Mouse (Mus musculus) thymus, postnatal 10 days (tissue): ENCODE results near the gene Nrxn1.

Source experiments
- DNase-seq, 2 experiments: peaks; one replicate each; pipeline ENCODE4 v3.0.0; 2021; ENCODE audit warnings: low spot score in 2 of 2

Nrxn1 gene

DNA sequence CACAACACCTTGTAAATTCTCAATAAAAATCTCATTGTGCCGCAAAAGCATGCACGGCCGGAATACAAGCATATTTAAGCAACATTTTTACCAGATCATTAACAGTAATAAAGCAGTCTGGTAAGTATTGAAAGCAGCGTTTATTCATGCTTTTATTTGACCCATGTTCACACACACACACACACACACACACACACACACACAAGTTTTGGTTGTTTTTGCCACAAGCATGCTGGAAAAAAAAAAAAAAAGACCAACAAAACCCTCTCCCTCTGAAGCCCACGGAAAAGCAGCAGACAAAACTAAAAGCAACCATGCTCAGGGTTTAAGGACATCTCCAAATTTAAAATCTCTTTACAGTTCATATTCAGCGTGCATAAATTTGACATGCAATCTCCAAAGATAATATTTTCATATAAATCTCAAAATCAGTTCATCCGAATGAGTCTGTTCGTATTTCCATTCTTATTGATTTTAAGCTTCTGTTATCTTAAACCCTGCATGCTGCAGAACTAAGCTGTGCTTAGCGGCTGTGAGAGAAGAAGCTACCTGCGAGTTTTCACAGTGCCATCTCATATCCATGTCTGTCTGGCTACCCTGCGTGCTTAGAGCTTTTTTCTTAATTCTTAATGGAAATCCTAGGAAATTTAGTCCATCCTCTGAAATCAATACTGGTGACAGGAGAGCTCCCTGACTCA is 1005.1 kb downstream of the Nrxn1 start:
- DNase-seq: no peak

DNA sequence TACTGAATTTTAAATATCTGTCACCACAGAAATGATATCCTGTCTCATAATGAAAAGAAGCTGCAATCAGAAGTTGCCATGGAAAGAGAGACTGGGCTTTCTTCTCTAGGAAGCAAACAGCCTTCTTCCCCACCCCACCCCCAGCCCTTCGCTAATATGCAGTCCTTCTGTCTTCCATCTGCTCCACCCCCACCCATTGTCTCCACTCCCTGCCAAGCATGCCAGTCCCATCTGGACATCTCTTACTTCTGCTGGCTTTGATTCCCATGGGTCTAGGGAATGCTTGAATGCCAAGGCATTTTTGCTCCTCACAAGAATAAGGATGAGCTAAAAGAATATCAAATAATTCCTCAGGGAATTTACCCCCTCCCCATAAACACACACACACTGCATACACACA is 1006.0 kb downstream of the Nrxn1 start:
- DNase-seq: no peak

DNA sequence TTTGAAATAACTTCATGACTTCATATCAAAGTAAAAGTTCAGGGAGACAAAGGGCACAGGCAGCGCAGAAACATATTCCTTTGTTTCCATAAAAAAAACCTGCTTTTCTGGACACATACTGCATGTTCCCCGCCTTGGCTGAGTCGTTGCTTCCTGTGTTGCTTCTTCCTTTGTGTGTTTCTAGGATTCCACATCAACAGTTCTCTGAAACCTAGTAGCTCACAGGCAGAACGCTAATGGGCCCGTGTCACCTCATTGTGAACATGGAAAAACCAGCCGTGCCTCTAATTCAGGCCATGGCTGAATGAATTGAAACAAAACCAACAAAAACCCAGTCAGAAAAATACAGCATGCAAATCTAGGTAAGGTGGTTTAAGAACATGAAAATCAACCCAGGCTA is 1013.9 kb downstream of the Nrxn1 start:
- DNase-seq: no peak

DNA sequence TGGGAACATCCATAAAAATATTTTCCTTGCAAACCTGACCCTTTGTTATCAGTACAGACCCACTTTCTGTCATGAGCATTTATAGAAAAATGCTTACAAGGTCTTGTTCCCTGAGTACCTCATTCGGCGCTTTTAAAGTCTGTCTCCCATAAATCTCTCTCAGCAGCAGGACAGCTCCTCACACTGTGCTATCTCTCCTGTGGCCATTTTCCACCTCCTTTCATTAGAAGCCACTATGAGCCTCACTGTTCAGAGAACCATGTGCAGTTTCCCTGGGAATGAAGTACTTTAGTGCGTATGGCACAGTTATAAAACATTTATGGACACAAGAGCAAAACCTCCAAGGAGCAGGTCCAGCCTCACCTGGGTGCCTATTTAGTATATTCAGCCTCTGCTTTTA is 1014.4 kb downstream of the Nrxn1 start:
- no peak for DNase-seq

DNA sequence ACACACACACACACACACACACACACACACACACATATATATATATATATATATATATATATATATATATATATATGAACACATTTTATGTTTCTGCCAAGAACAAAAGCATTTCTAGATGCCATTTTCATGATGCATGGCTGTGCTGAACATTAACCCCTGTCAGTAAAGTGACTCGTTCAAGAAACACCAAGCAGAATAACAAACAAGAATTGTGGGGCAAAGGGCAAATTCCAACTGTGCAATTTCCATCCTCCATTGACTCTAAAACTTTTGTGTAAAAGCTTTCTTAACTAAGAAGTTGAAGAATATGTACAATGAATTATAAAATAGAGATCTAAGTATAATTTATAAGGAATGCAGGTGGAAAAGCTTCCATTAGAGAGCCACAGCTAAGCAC is 1030.0 kb downstream of the Nrxn1 start:
- no peak for DNase-seq

DNA sequence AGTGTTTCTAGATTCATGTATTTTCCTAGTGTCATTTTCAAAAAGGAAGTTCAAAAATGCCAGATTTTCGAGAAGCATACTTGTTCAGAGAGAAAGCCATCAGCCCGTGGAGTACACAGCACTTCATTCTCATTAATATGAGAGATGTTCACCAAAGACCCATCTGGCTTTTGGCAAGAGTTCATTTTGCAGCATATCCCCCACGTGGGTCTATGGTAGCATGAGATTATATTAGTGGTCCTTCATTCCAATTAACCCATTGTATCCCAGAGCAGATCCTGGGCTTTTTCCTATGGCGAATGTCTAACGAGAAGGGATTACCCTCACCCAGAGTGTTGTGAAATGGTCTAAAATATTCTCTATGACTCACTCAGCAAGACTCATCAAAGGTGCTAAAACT is 1032.0 kb downstream of the Nrxn1 start:
- no peak for DNase-seq

DNA sequence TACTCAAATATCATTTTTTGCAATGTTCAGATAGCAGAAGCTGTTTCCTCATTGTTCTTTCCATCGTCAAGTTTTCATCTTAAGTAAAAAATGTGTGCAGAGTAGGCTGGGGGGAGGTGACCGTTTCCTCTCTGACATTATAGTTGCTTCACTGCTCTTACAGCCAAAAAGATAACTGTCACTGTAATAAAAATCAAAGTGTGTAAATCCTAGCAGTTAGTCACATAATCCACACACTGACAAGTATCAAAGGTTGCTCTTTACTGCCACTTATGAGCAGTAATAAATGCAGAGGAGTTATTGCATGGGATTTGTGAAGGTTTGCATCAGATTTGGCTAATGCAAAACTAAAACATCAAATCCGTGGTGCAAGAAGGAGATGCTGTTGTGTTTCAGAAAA is 1032.7 kb downstream of the Nrxn1 start:
- no peak for DNase-seq

DNA sequence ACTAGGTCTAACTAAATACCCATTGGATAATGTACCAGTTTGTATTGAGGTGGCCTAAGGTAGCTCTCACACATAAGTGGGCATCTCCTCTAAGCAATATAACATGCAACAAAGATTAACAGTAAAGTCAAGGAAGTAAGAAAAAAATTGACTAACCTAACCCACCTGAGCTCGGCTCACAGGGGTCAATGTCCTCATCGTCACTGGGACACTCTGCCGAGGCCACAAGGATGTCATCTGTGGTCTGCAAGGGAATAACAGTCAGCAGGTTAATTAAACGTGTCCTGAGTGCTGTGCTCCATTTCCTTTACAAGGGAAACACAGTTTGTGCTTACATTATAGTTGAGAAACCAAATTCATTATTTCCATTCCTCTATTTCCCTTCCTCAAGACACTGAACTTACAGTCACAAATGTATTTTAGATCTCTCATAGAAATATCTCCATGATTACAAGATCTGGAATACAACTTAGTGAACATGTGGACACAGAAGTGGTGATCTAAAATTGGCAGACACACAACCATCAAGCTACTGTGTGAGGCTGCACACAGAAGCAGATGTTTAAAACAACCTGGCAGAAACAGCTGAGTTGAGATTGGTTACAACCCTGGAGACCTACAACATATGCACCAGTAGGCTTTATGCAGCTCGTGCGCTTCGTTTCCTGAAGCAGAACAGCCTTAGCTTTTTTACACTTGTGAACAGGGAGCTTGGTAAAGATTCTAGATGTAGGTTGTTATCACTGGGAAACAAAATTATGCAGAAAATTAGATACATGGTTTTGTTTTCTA is 1033.4 kb downstream of the Nrxn1 start:
- no peak for DNase-seq

DNA sequence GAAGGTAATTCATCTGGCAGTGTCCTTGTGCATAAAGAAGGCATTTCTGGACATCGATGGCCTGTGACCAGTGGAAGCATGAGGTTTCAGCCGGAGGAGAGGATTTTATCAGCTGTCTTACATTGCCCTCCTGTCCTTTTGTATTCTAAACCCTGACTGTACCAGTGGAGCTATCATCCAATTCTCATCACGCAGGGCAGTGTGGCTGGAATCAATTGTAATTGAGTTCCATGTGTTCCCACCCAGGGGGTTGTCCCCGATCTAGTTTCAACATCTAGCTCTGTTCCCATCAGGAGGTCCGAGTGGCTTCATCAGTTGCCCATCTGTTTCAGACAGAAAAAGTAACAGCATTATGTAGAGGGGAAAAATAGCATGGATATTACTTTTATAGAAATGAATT is 1038.6 kb downstream of the Nrxn1 start:
- no peak for DNase-seq

DNA sequence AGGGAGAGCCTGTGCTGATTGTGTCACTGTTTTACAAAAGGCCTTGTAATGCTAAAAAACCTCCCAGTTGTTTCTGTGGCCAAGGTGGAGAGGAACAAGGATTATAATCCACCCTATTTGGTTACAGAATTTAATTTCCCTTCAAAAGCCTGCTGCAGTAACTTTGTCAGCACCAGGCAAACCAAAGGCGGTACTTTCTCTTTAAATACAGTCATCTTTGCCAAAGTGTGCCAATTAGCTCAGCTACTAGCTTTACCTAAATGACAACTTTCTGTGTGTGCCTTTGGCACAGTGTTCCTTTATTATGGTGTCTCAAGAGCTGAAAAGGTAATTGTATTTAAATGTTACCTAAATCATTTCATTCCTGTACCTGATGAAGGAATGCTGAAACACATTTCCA is 1053.6 kb downstream of the Nrxn1 start:
- DNase-seq: no peak

DNA sequence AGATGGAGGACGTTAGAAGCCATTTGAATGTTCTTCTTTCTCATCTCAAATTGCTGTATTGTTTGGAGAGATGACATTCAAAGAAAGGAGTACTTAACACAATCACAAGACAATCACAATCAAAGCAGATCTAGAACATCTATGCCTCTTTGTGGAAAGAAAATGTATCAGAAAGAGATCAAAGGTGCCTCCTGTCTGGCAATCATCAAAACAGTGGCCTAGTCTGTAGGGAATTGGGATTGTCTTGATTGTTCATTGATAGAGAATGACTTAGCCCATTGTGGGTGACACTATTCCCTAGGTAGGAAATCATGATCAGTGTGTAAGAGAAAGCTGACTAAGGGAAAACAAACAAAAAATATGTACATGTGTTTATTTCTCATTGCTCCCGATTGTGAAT is 1060.5 kb downstream of the Nrxn1 start:
- no peak for DNase-seq

DNA sequence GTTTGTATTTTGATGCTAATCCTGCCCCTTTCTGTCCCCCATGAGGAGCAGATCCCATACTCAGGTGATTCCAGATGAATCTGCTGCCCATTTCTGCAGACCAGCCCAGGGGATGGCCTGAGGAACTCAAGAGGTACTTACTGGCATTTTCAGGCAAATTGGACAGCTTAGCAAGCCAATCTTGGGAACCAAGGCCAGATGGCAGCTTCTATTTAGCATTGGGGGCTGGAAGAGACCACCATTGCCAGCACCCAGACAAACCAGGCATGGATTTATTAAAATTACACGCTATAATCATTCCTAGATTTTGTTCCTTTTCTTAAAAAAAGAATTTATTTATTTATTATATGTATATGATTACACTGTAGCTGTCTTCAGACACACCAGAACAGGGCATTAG is 1076.2 kb downstream of the Nrxn1 start:
- DNase-seq: no peak

DNA sequence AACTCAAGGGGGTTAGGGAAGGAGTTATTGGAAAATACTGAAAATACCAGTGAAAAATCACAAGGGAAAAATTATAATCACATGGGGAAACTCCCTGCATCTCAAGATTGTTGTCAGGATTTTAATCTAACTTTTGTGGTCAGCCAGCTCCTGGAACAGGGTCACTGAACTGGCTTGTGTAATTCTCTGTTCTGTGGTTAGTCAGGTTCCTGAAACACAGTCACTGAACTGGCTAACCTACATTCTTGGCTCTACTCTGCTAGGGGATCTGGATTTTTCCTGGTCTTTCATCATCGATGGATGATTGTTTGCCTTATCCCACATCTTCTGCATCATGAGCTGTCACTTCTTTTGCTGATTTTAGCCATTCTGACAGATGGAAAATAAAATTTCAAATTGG is 1081.1 kb downstream of the Nrxn1 start:
- DNase-seq: no peak

DNA sequence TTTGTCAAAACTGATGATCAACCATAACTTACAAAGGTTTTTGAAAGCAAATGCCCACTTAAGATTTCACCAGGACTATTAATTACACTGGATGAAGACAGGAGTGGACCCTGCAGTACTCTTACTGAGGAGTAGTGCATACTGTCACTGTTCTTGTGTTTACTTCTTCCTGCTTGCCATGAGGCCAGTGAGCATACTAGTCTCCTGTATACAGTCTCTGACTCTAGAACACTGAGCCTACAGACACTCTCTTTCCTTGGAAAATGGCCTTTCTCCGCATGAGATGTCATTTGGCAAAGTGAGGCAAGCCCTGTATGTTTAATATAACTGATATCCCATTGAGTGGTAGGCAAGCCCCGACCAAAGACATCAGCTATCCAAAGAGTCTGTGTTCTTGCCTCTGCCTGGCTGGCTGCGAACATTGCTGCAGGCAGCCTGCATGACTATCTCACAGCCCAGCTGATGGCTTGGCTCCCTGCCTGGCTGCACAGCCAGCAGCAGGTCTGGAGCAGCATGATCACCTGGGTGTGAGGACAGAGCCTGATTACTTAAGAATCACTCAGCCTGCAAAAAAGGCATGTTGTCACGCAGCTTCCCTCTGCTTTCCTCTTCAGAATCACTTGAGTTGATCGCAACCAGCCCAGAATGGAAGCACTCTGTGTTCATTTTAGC is 1085.3 kb downstream of the Nrxn1 start:
- no peak for DNase-seq

DNA sequence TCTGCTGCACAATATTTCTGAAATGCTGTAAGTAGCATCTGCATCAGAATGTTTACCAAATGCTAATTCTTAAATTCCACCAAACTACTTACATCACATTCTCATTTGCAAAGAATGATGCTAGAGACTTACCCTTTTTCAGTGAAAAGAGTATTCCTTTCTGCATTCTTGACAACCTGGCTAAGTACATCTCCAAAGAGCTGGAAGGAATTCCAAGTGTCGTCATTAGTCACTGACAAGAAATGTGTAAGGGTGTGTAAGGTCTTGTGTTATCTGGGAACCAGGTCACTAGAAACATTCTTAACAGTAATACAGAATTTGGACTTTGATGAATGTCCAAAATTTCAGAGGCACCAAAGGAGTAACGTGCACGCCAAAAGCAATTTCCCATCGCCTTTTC is 1102.2 kb downstream of the Nrxn1 start:
- DNase-seq: no peak
